Mouse (Mus musculus): Measurements from ENCODE around the gene Lrrc55. TPM values are rescaled to one million over a fixed set of nuclear protein-coding genes. Genes with fewer than 3 reads are reported as not detected.

Lrrc55 gene
- polyA plus RNA-seq, 1 experiment from 2014 or later = 1.4 TPM

DNA sequence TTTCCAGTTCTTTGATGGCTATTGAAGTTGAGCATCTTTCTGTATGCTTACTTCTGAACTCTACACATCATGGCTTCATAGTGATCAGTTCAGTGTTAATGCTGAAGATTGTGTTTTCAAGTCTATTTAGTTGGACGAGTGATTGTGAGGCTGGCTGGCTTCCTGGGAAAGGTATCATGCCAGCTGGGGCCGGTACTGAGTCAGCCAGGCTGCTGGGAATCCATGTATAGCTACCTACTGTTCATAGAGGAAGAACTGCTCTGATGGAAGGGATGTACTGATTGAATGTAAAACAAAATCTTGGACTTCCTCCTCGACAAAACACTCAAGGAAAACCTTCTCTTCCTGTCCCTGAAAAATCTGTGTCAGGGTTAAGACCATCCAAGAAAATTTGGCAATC is 51.7 kb downstream of the Lrrc55 start:
- Histone ChIP-seq H3K27ac (replicated peaks; ENCODE audit: low read depth, low read length) (no peak overlapping the region), H3K9me3 (replicated peaks; ENCODE audit: control insufficient read depth, low read length) (no peaks in the 10 kb centered on the region), H3K9ac (replicated peaks; ENCODE audit: low read length) (no peak overlapping the region), H3K27me3 (ENCODE audit: control insufficient read depth, insufficient read depth, low read length) (no peaks in the 10 kb centered on the region), H3K36me3 (replicated peaks; ENCODE audit: control insufficient read depth, insufficient read depth, low read depth, low read length) (no peaks in the 10 kb centered on the region), H3K4me2 (ENCODE audit: low read depth, low read length) (no peak overlapping the region), H3K4me1 (ENCODE audit: control insufficient read depth, insufficient read depth, low read length) (no peaks in the 10 kb centered on the region), H3K4me3 (ENCODE audit: low read depth, low read length) (no peak overlapping the region)
- DNase-seq (ENCODE audit: low spot score) (no peak), ATAC-seq (replicated peaks; ENCODE audit: insufficient number of reproducible peaks, low FRiP score, low TSS enrichment, low read depth) (no peak)
- 76% methylated on average over 3 of the region's 3 CpGs for WGBS

- H3K27ac ChIP-seq (replicated peaks; ENCODE audit: low read depth, low read length) = no peak overlapping the region
- no peak for ATAC-seq (replicated peaks; ENCODE audit: insufficient number of reproducible peaks, low FRiP score, low TSS enrichment, low read depth)
- H3K4me2 ChIP-seq (ENCODE audit: low read depth, low read length) = no peak overlapping the region
- DNase-seq (ENCODE audit: low spot score) = no peak
- H3K9ac ChIP-seq (replicated peaks; ENCODE audit: low read length) = no peak overlapping the region
- 77% methylated on average over 2 of the region's 2 CpGs for WGBS
- H3K4me1 ChIP-seq (ENCODE audit: control insufficient read depth, insufficient read depth, low read length) = no peaks in the 10 kb centered on the region
- H3K9me3 ChIP-seq (replicated peaks; ENCODE audit: control insufficient read depth, low read length) = no peaks in the 10 kb centered on the region
- H3K36me3 ChIP-seq (replicated peaks; ENCODE audit: control insufficient read depth, insufficient read depth, low read depth, low read length) = no peaks in the 10 kb centered on the region
- no peaks in the 10 kb centered on the region for H3K27me3 ChIP-seq (ENCODE audit: control insufficient read depth, insufficient read depth, low read length)
- no peak overlapping the region for H3K4me3 ChIP-seq (ENCODE audit: low read depth, low read length)
Observed at GRCm38 (mm10) chr2:85144908-85145307, 52.1 kb downstream of the Lrrc55 start.

DNA sequence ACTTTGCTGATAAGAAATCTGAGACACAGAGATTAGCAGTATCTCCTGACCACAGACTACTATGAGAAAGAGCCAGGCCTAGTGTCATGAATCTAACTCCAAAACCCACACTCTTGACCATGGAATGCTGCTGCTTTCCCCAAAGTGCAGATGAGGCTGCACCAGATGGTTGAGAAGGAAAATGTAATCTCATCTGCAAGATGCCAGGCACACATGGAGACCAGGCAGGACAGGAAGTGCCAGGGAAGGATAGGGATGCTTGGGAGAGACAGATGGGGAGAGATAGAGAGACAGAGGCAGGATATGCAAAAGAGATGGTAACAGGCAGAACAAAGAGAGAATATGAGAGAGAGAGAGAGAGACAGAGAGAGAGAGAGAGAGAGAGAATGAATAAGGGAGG is 56.2 kb downstream of the Lrrc55 start:
- H3K36me3 ChIP-seq (replicated peaks; ENCODE audit: control insufficient read depth, insufficient read depth, low read depth, low read length) = no peaks in the 10 kb centered on the region
- no peaks in the 10 kb centered on the region for H3K4me1 ChIP-seq (ENCODE audit: control insufficient read depth, insufficient read depth, low read length)
- H3K27ac ChIP-seq (replicated peaks; ENCODE audit: low read depth, low read length) = no peak overlapping the region
- H3K4me2 ChIP-seq (ENCODE audit: low read depth, low read length) = no peak overlapping the region
- H3K9ac ChIP-seq (replicated peaks; ENCODE audit: low read length) = no peak overlapping the region
- no peak for DNase-seq (ENCODE audit: low spot score)
- no peak for ATAC-seq (replicated peaks; ENCODE audit: insufficient number of reproducible peaks, low FRiP score, low TSS enrichment, low read depth)
- no peaks in the 10 kb centered on the region for H3K27me3 ChIP-seq (ENCODE audit: control insufficient read depth, insufficient read depth, low read length)
- H3K4me3 ChIP-seq (ENCODE audit: low read depth, low read length) = no peak overlapping the region
- no peaks in the 10 kb centered on the region for H3K9me3 ChIP-seq (replicated peaks; ENCODE audit: control insufficient read depth, low read length)

DNA sequence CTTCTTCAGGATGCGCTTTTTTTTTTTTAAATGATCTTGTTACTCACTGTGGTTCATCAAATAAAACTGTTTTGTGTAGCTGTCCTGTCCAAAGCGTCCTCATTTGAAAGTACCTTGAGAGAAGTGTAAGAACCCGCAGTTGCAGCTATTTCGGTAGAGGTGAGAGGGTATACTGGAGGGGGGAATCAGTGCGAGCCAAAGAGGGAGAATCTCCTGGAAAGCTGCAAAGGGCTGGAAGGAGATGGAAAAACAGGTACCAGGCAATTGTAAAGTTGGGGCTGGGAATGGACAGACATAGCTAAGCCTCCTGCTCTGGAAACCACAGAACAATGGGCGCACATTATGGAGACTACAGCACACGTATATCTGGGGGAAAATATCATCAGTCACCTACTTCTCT is 57.2 kb downstream of the Lrrc55 start:
- H3K4me3 ChIP-seq (ENCODE audit: low read depth, low read length) = no peak overlapping the region

GRCm38 (mm10) chr2:85139393-85139792 is 57.6 kb downstream of the Lrrc55 start:
- ATAC-seq (replicated peaks; ENCODE audit: insufficient number of reproducible peaks, low FRiP score, low TSS enrichment, low read depth) (no peak), DNase-seq (ENCODE audit: low spot score) (no peak)
- Histone ChIP-seq H3K4me2 (ENCODE audit: low read depth, low read length) (no peak overlapping the region), H3K36me3 (replicated peaks; ENCODE audit: control insufficient read depth, insufficient read depth, low read depth, low read length) (no peaks in the 10 kb centered on the region), H3K4me3 (ENCODE audit: low read depth, low read length) (no peak overlapping the region), H3K27ac (replicated peaks; ENCODE audit: low read depth, low read length) (no peak overlapping the region), H3K27me3 (ENCODE audit: control insufficient read depth, insufficient read depth, low read length) (no peaks in the 10 kb centered on the region), H3K9me3 (replicated peaks; ENCODE audit: control insufficient read depth, low read length) (no peaks in the 10 kb centered on the region), H3K9ac (replicated peaks; ENCODE audit: low read length) (no peak overlapping the region), H3K4me1 (ENCODE audit: control insufficient read depth, insufficient read depth, low read length) (no peaks in the 10 kb centered on the region)
- 55% methylated on average over 4 of the region's 4 CpGs for WGBS

More for the DNA sequence above, 57.2 kb downstream of the Lrrc55 start:
- no peaks in the 10 kb centered on the region for H3K4me1 ChIP-seq (ENCODE audit: control insufficient read depth, insufficient read depth, low read length)
- no peak overlapping the region for H3K9ac ChIP-seq (replicated peaks; ENCODE audit: low read length)
- no peaks in the 10 kb centered on the region for H3K9me3 ChIP-seq (replicated peaks; ENCODE audit: control insufficient read depth, low read length)
- no peak for DNase-seq (ENCODE audit: low spot score)
- no peaks in the 10 kb centered on the region for H3K27me3 ChIP-seq (ENCODE audit: control insufficient read depth, insufficient read depth, low read length)
- H3K27ac ChIP-seq (replicated peaks; ENCODE audit: low read depth, low read length) = no peak overlapping the region
- no peak for ATAC-seq (replicated peaks; ENCODE audit: insufficient number of reproducible peaks, low FRiP score, low TSS enrichment, low read depth)
- no peaks in the 10 kb centered on the region for H3K36me3 ChIP-seq (replicated peaks; ENCODE audit: control insufficient read depth, insufficient read depth, low read depth, low read length)
- 64% methylated on average over 7 of the region's 7 CpGs for WGBS
- no peak overlapping the region for H3K4me2 ChIP-seq (ENCODE audit: low read depth, low read length)

- no peak overlapping the region for H3K4me3 ChIP-seq (ENCODE audit: low read depth, low read length)
- no peak overlapping the region for H3K9ac ChIP-seq (replicated peaks; ENCODE audit: low read length)
- no peaks in the 10 kb centered on the region for H3K27me3 ChIP-seq (ENCODE audit: control insufficient read depth, insufficient read depth, low read length)
- H3K9me3 ChIP-seq (replicated peaks; ENCODE audit: control insufficient read depth, low read length) = no peaks in the 10 kb centered on the region
- H3K27ac ChIP-seq (replicated peaks; ENCODE audit: low read depth, low read length) = no peak overlapping the region
- ATAC-seq (replicated peaks; ENCODE audit: insufficient number of reproducible peaks, low FRiP score, low TSS enrichment, low read depth) (no peak), DNase-seq (ENCODE audit: low spot score) (no peak)
- H3K4me1 ChIP-seq (ENCODE audit: control insufficient read depth, insufficient read depth, low read length) = no peaks in the 10 kb centered on the region
- H3K4me2 ChIP-seq (ENCODE audit: low read depth, low read length) = no peak overlapping the region
- WGBS = 36% methylated on average over 2 of the region's 2 CpGs
- no peaks in the 10 kb centered on the region for H3K36me3 ChIP-seq (replicated peaks; ENCODE audit: control insufficient read depth, insufficient read depth, low read depth, low read length)
Observed at GRCm38 (mm10) chr2:85138143-85138542, 58.9 kb downstream of the Lrrc55 start.

DNA sequence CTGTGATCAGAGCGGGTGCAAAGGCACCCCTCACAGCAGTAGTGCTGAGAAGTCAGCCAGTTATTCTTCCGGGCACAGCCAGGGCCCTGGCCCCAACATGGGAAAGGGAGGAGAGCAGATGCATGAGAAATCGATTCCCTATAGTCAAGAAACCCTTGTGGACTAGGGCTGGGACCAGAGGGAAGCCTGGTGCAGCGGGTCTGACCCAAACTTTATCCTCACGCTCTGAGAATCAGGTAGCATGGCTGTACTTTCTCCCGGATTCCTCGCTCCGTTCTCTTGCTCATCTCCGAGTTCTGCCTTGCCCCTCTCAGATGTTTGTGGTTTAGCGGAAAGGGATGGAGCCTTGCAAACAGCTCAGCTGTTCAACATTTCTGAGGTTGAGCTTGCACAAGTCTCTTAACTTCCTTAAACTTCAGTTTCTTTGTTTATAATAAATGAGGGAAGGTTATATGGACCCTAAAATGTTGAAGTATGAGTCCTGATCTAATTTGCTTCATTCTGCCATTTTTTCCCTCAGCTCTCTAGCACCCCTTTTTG is 59.3 kb downstream of the Lrrc55 start:
- no peaks in the 10 kb centered on the region for H3K36me3 ChIP-seq (replicated peaks; ENCODE audit: control insufficient read depth, insufficient read depth, low read depth, low read length)
- WGBS = 58% methylated on average over 10 of the region's 10 CpGs
- H3K27me3 ChIP-seq (ENCODE audit: control insufficient read depth, insufficient read depth, low read length) = no peaks in the 10 kb centered on the region
- H3K4me2 ChIP-seq (ENCODE audit: low read depth, low read length) = no peak overlapping the region
- no peak overlapping the region for H3K9ac ChIP-seq (replicated peaks; ENCODE audit: low read length)
- no peaks in the 10 kb centered on the region for H3K4me1 ChIP-seq (ENCODE audit: control insufficient read depth, insufficient read depth, low read length)
- no peak overlapping the region for H3K27ac ChIP-seq (replicated peaks; ENCODE audit: low read depth, low read length)
- no peak for DNase-seq (ENCODE audit: low spot score)
- H3K4me3 ChIP-seq (ENCODE audit: low read depth, low read length) = no peak overlapping the region
- no peaks in the 10 kb centered on the region for H3K9me3 ChIP-seq (replicated peaks; ENCODE audit: control insufficient read depth, low read length)
- ATAC-seq (replicated peaks; ENCODE audit: insufficient number of reproducible peaks, low FRiP score, low TSS enrichment, low read depth) = no peak

DNA sequence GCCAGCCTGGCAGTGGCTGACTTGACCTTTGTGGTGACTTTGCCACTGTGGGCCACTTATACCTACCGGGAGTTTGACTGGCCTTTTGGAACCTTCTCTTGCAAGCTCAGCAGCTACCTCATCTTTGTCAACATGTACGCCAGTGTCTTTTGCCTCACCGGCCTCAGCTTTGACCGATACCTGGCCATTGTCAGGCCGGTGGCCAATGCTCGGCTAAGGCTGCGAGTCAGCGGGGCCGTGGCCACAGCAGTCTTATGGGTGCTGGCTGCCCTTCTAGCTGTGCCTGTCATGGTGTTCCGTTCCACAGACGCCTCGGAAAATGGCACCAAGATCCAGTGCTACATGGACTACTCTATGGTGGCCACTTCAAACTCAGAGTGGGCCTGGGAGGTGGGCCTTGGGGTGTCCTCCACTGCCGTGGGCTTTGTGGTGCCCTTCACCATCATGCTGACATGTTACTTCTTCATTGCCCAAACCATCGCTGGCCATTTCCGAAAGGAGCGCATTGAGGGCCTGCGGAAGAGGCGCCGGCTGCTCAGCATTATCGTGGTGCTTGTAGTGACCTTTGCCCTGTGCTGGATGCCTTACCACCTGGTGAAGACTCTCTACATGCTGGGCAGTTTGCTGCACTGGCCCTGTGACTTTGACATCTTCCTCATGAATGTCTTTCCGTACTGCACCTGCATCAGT is 60.0 kb downstream of the Lrrc55 start:
- no peaks in the 10 kb centered on the region for H3K36me3 ChIP-seq (replicated peaks; ENCODE audit: control insufficient read depth, insufficient read depth, low read depth, low read length)
- H3K4me3 ChIP-seq (ENCODE audit: low read depth, low read length) = no peak overlapping the region
- no peak for DNase-seq (ENCODE audit: low spot score)
- H3K4me1 ChIP-seq (ENCODE audit: control insufficient read depth, insufficient read depth, low read length) = no peaks in the 10 kb centered on the region
- 81% methylated on average over 21 of the region's 21 CpGs for WGBS
- no peaks in the 10 kb centered on the region for H3K9me3 ChIP-seq (replicated peaks; ENCODE audit: control insufficient read depth, low read length)
- no peak overlapping the region for H3K9ac ChIP-seq (replicated peaks; ENCODE audit: low read length)
- no peaks in the 10 kb centered on the region for H3K27me3 ChIP-seq (ENCODE audit: control insufficient read depth, insufficient read depth, low read length)
- H3K27ac ChIP-seq (replicated peaks; ENCODE audit: low read depth, low read length) = no peak overlapping the region; the same call in 1 of the 2 replicates
- H3K4me2 ChIP-seq (ENCODE audit: low read depth, low read length) = no peak overlapping the region
- no peak for ATAC-seq (replicated peaks; ENCODE audit: insufficient number of reproducible peaks, low FRiP score, low TSS enrichment, low read depth)

Measured in embryonic facial prominence, embryonic 11.5 days (tissue).